Mouse (Mus musculus): ENCODE results near the gene Tgfbrap1.
"Not testable (repeated sequence)": the region's sequence is repeated elsewhere in the genome, so short reads cannot be mapped to it uniquely, and the experiment has no call there.

Tgfbrap1 gene

DNA sequence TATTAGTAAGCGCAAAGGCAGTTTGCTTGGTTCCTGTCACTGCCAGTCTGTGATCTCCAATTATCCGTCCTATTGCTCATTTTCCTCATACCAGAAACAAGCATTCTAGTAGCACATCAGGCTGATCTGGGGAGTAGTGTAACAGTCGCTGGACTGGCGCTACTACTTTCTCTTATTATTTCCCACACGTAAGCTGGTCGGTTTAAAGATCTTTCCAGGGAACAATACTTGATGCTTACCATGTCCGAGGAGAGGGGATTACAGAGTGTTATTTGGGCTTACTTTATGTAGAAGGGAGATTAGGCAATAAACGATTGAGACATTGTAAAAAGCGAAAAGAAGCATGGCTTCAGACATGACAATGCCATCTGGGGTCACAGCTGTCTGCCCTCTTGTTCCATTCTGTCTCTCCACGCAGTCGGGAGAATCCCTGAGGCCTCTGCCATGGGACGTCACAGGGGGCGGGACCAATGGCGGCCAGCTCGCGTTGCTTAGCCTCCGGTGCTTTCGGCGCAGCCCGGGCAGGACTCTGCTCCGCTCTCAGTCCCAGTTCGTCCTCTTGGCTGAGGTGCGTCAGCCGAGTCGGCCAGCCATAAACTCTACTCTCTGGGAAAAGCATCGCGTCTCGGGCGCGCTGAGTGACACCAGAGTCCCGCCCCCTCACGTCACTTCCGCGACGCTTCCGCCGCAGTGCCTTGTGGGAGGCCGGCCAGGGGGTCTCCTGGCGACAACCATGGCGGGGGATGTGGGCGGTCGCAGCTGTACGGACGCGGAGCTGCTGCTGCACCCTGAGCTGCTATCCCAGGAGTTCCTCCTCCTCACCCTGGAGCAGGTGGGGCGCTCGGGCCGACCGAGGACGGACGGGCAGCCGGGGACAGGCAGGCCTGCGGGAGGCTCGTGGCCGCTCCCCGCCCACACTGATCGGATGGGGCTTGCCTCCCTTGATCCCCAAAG lies at the start of gene Tgfbrap1, which contains the start of gene AI597479:
Tgfbrap1 (minus strand) TSS at position 607 of the 954 bp plus-strand sequence.
AI597479 (plus strand) TSS at position 680 of the 954 bp plus-strand sequence.
- peak; percentile 95 for DNase-seq (ENCODE audit: low read depth, low spot score)

- DNase-seq (ENCODE audit: low read depth, low spot score): no peak
Measured at GRCm38 (mm10) chr1:43147474-43147873, 49.0 kb upstream of the Tgfbrap1 start.

- DNase-seq (ENCODE audit: low read depth, low spot score): no peak
Measured at GRCm38 (mm10) chr1:43145388-43145787, 47.0 kb upstream of the Tgfbrap1 start.

DNA sequence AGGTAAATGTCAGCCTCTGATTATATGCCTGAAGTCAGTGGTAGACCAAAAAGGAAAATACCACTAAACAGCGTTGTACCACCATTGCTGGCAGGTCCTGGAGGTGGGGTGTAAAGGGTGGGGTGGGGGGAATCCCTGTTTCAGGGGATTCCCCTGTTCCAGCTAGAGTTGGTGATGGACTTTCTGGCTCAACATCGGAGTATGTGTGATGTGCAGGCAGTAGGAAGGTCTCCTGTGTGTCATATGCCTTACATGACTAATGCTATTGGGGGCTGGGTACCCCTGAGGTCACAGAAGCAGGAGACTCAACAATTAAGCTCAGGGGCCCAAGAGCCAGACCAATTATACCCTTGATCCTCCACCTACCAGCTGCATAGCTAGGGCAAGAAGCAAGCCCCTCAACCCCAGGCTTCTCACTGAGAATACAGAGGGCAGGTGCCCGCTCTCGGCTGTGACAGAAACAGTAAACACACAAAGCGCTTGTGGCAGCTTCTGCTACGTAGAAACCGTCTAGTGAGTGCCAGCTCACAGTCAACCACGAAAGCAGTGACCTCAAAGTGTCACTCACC lies 46.0 kb upstream of the Tgfbrap1 start:
- DNase-seq (ENCODE audit: low read depth, low spot score): no peak

DNA sequence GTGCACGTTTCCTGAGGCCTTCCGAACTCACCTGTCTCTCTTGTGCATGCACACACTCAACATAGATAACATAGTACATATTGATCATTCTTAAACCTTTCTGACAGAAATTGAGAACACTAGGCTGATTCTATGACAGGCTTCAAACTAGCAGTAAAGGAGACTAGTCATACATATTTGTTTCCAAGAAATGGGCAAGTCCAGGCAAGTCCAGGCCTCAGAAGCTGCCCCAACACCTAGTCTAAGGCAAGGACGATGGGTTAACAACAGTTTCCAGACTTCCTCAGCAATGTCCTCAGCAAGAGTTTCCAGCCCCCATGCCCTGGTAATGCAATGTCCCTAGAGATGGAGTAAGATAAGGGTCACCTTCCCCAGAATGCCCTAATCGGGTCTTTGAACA lies 45.4 kb upstream of the Tgfbrap1 start:
- no peak for DNase-seq (ENCODE audit: low read depth, low spot score)

DNA sequence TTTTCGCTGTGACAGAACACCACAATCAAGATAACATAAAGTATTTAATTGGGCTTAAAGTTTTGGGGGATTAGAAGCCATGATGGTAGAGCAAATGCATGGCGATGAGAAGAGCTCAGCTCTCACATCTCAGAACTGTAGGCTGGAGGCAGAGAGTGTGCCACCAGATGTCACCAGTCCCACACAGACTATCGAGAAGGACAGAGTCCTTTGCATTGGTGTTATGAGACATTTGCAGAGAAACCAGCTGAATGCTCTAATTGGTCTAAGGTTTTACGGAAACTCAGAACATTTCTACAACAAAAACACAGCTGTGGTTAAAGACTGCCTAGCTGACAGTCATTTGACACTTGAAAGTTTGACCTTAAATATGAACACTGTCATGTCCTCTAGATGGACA lies 44.8 kb upstream of the Tgfbrap1 start:
- DNase-seq (ENCODE audit: low read depth, low spot score): peak; percentile 78

GRCm38 (mm10) chr1:43142849-43143248 lies 44.4 kb upstream of the Tgfbrap1 start:
- DNase-seq (ENCODE audit: low read depth, low spot score): peak; percentile 56

- DNase-seq (ENCODE audit: low read depth, low spot score): peak; percentile 73
Measured at GRCm38 (mm10) chr1:43141555-43141961, 43.1 kb upstream of the Tgfbrap1 start.

DNA sequence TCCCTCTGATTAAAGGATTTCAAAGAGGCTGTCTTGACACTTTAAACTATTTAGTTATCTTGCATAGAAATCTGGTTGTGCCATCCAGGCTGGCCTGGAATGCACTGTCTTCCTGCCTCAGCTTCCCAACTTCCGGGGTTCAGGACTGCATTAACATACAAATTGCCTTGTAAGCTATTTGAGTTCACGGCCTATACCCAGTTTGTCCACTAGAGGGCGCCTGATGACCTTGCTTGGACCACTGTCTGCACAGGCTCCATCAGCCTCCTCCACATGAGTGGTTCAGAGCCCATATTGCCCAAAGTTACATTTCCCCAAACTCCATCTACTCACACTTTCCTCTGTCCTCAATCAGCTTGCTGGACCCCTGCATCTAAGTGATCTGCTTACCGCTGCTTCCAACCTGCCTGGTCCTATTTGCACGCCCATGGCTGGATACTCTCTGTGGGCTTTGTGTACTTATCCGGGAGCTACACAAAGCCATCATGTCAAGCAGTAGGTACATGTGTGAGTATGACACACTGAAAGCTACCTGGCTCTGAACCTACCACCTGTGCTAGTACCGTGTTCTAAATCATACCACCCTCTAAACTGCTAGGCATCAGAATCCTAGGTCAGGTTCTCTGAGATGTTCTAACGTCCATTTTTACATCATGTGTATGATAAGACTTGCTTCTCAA lies 41.3 kb upstream of the Tgfbrap1 start:
- peak; percentile 94 for DNase-seq (ENCODE audit: low read depth, low spot score)

DNA sequence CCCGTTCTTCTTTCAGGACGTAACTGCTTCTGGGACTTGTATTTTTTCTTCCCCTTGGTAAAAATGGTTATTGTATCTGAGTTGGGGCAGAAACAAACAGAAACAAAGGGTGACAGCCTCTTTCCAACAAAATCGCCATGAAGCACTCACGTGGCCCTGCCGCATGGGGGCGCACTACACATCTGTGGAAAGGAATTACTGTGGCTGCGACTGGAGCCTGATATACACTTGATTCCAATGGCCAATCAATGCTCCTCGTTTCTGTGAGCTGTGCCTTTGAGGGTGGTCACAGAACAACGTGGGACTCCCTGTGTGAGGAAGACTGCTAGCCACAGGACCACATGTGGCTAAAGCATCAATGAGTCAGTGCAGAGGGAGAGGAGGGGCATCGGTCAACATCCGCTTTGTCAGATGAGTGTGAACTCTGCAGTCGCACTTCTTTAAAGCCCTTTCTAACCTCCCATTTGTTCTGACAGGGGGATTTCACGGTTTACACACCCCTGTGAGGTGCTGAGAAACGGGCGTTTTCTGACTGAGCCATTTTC lies 39.9 kb upstream of the Tgfbrap1 start:
- DNase-seq (ENCODE audit: low read depth, low spot score): no peak

DNA sequence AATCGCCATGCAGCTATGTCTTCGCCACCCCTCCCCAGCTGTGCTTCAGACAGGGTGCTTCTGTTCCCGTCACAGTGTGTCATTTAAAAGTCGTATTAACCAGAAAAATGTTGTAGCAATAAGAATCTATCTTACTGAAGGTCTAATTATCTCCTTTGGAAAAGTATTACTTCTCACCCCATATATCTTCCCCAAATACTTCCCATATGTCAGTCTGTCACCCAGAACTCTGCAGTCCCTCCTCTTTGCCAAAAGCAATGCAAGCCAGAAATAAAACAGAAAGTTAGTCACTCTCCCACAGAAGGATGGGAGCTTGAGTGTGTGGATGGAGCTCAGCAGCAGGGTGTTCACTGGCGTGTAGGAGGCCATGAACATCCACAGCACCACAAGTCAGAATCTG lies 38.9 kb upstream of the Tgfbrap1 start:
- DNase-seq (ENCODE audit: low read depth, low spot score): peak; percentile 92

GRCm38 (mm10) chr1:43136488-43137029 lies 38.1 kb upstream of the Tgfbrap1 start:
- DNase-seq (ENCODE audit: low read depth, low spot score): not testable (repeated sequence)

DNA sequence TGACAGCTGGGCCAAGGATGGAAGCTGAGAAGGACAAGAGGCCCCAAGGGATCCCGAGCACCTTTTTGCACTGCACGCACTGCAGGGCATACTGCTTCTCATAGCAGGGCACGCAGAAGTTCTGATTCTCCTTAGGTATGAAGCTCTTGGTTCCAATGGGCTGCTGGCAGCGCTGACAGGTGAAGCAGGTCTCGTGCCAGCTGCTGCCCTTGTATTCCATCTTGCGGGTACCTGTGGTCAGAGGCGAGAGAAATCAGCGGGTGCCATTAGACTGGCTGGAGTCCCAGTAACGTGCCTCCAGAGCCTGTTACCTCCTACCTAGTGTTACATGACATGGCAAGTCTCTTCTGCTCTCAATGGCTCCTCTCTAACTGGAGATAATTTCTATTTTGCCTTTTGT lies 33.2 kb upstream of the Tgfbrap1 start:
- no peak for DNase-seq (ENCODE audit: low read depth, low spot score)

DNA sequence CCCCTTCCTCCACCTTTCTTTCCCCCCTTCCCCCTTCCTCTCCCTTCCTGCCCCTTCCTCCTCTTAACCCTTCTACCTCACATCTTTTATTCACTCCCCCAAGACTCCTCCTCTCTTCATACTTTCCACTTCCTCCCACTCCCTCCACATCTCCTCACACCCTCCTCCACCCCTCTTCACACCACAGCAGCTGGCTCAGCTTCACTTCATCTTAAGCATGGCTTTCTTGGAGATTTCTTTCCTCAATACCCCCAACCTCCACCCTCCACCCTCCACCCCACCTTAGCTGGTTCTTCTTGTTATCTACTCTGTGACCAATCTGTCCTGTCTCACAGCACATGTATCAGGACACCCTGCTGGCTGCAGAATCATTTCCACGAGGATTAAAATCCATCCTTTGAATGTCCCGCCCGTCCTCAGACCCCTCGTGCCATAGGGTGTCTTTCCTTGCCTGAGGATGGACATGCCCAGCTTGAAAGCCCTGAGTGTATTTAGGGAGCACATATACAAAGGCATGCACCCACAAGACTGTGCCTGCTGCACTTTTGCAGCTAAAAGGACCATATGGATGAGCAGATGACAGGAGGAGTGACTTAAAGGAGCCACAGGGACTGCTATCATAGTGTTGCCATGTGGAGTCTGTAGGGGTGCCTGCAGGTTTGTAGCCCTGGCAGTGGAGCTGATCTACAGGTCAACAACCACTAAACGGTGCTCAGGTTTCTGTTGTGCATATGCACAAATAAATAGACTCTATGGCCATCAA lies 32.0 kb upstream of the Tgfbrap1 start:
- DNase-seq (ENCODE audit: low read depth, low spot score): peak; percentile 64

DNA sequence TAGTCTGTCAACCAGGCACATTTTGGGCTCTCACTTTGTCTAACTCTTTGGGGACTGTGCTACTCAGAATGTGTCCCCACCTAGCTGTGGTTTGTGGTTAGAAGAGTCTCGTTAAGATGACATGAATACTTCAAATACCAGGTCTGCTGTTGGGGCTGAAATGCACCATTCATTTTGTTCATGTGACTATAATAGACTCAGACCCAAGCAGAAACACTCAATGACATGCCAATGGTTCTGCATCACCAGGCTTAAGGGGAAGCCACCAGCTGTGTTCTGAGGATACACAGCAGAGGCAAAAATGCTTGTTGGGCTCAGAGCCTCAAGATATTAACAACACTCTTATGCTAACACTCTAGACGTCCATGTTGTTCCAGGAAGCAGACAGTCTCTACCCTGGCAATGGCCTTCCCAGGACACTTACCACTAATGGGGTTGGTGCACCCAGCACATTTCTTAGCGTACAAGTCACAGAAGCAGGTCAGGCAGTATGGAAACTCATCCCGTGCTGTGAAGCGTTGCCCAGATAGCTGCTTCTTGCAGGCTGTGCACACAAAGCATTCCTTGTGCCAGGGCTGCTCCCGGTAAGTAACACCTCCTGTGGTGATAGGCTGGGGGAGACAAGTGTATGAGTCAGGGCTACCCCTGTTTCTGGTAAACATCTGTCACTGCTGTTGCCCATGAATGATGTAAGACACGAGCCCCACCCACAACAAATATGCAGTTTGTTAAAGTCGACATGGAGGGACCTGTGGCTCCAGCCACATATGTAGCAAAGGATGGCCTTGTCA lies 29.6 kb upstream of the Tgfbrap1 start:
- DNase-seq (ENCODE audit: low read depth, low spot score): peak; percentile 63

DNA sequence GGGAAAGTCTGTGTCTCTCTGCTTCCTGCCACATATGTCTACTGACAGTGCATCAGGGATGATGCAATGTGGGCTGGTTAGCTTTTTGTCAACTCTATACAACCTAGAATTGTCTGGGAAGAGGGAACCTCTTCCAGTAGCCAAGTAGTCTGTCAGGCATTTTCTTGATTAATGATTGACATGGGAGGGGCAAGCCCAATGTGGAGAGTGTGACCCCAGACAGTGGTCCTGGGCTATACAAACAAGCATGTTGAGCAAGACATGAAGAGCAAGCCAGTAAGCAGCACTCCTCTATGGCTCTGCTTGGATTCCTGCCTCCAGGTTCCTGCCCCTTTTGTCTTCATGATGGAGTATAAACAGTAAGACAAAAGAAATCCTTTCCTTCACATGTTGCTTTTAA lies 28.8 kb upstream of the Tgfbrap1 start:
- no peak for DNase-seq (ENCODE audit: low read depth, low spot score)

GRCm38 (mm10) chr1:43124726-43125125 lies 26.3 kb upstream of the Tgfbrap1 start:
- DNase-seq (ENCODE audit: low read depth, low spot score): no peak

GRCm38 (mm10) chr1:43122616-43123015 lies 24.2 kb upstream of the Tgfbrap1 start:
- no peak for DNase-seq (ENCODE audit: low read depth, low spot score)

DNA sequence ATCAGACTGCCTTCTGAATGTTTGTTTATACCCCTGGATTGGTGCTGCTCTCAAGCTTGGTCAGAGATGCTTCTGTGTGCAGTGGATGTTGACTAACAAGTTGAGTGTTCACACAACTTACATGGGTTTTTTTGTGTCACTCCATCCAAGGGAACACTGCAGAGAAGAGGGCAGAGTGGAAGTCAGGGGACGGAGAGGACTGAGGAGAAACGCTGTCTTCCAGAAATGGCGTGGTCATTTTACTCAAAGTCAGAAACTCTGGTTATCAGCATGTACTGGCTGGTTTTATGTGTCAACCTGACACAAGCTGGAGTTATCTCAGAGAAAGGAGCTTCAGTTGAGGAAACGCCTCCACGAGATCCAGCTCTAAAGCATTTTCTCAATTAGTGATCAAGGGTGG lies 22.5 kb upstream of the Tgfbrap1 start:
- no peak for DNase-seq (ENCODE audit: low read depth, low spot score)

- DNase-seq (ENCODE audit: low read depth, low spot score): no peak
Measured at GRCm38 (mm10) chr1:43117435-43117834, 19.0 kb upstream of the Tgfbrap1 start.
